Mouse (Mus musculus): Measurements from ENCODE around the gene Spx. TPM values are rescaled to one million over a fixed set of nuclear protein-coding genes. Genes with fewer than 3 reads are reported as not detected.

Gene Spx
- polyA plus RNA-seq (2012; rRNA removed) = 9.7 and 13.7 TPM in 2 replicates

GRCm38 (mm10) chr6:142412906-142413491 lies at the start of gene Spx:
TSS of gene Spx (plus strand) at chr6:142413441.
- TF ChIP-seq CTCF (IDR thresholded peaks at IDR 0.05; ENCODE audit: borderline replicate concordance, extremely low read depth, insufficient read depth, insufficient read length) = no peak
- TF ChIP-seq POLR2A (IDR thresholded peaks at IDR 0.05; ENCODE audit: borderline replicate concordance, extremely low read depth, insufficient read depth, insufficient read length, poor library complexity, severe bottlenecking) = no peak

GRCm38 (mm10) chr6:142365742-142366472 lies 47.3 kb upstream of the Spx start:
- TF ChIP-seq CTCF (IDR thresholded peaks at IDR 0.05; ENCODE audit: borderline replicate concordance, extremely low read depth, insufficient read depth, insufficient read length) = no peak
- DNase-seq (ENCODE audit: low read depth) = no peak

More at GRCm38 (mm10) chr6:142412906-142413491, at the start of gene Spx:
- no peak for DNase-seq (ENCODE audit: low read depth)

GRCm38 (mm10) chr6:142366473-142367018 lies 46.7 kb upstream of the Spx start:
- no peak for DNase-seq (ENCODE audit: low read depth)
- TF ChIP-seq POLR2A (IDR thresholded peaks at IDR 0.05; ENCODE audit: borderline replicate concordance, extremely low read depth, insufficient read depth, insufficient read length, poor library complexity, severe bottlenecking) = no peak
- TF ChIP-seq CTCF (IDR thresholded peaks at IDR 0.05; ENCODE audit: borderline replicate concordance, extremely low read depth, insufficient read depth, insufficient read length) = no peak

GRCm38 (mm10) chr6:142367565-142367964 lies 45.7 kb upstream of the Spx start:
- DNase-seq (ENCODE audit: low read depth) = no peak
- TF ChIP-seq CTCF (IDR thresholded peaks at IDR 0.05; ENCODE audit: borderline replicate concordance, extremely low read depth, insufficient read depth, insufficient read length) (no peak), POLR2A (IDR thresholded peaks at IDR 0.05; ENCODE audit: borderline replicate concordance, extremely low read depth, insufficient read depth, insufficient read length, poor library complexity, severe bottlenecking) (no peak)

GRCm38 (mm10) chr6:142369568-142369967 lies 43.7 kb upstream of the Spx start:
- TF ChIP-seq POLR2A (IDR thresholded peaks at IDR 0.05; ENCODE audit: borderline replicate concordance, extremely low read depth, insufficient read depth, insufficient read length, poor library complexity, severe bottlenecking) (no peak), CTCF (IDR thresholded peaks at IDR 0.05; ENCODE audit: borderline replicate concordance, extremely low read depth, insufficient read depth, insufficient read length) (no peak)
- DNase-seq (ENCODE audit: low read depth) = no peak

- DNase-seq (ENCODE audit: low read depth) = no peak
- no peak for TF ChIP-seq POLR2A (IDR thresholded peaks at IDR 0.05; ENCODE audit: borderline replicate concordance, extremely low read depth, insufficient read depth, insufficient read length, poor library complexity, severe bottlenecking)
- TF ChIP-seq CTCF (IDR thresholded peaks at IDR 0.05; ENCODE audit: borderline replicate concordance, extremely low read depth, insufficient read depth, insufficient read length) = no peak
These were observed 36.2 kb upstream of the Spx start for GRCm38 (mm10) chr6:142377081-142377480.

- DNase-seq (ENCODE audit: low read depth) = no peak
- no peak for TF ChIP-seq CTCF (IDR thresholded peaks at IDR 0.05; ENCODE audit: borderline replicate concordance, extremely low read depth, insufficient read depth, insufficient read length)
- no peak for TF ChIP-seq POLR2A (IDR thresholded peaks at IDR 0.05; ENCODE audit: borderline replicate concordance, extremely low read depth, insufficient read depth, insufficient read length, poor library complexity, severe bottlenecking)
These were observed 34.5 kb upstream of the Spx start for GRCm38 (mm10) chr6:142378576-142379330.

GRCm38 (mm10) chr6:142379961-142380360 lies 33.3 kb upstream of the Spx start:
- no peak for DNase-seq (ENCODE audit: low read depth)
- TF ChIP-seq CTCF (IDR thresholded peaks at IDR 0.05; ENCODE audit: borderline replicate concordance, extremely low read depth, insufficient read depth, insufficient read length) (no peak), POLR2A (IDR thresholded peaks at IDR 0.05; ENCODE audit: borderline replicate concordance, extremely low read depth, insufficient read depth, insufficient read length, poor library complexity, severe bottlenecking) (no peak)

GRCm38 (mm10) chr6:142381615-142382014 lies 31.6 kb upstream of the Spx start:
- no peak for TF ChIP-seq POLR2A (IDR thresholded peaks at IDR 0.05; ENCODE audit: borderline replicate concordance, extremely low read depth, insufficient read depth, insufficient read length, poor library complexity, severe bottlenecking)
- no peak for TF ChIP-seq CTCF (IDR thresholded peaks at IDR 0.05; ENCODE audit: borderline replicate concordance, extremely low read depth, insufficient read depth, insufficient read length)
- DNase-seq (ENCODE audit: low read depth) = no peak

GRCm38 (mm10) chr6:142384521-142384920 lies 28.7 kb upstream of the Spx start:
- no peak for DNase-seq (ENCODE audit: low read depth)
- TF ChIP-seq CTCF (IDR thresholded peaks at IDR 0.05; ENCODE audit: borderline replicate concordance, extremely low read depth, insufficient read depth, insufficient read length) = no peak
- no peak for TF ChIP-seq POLR2A (IDR thresholded peaks at IDR 0.05; ENCODE audit: borderline replicate concordance, extremely low read depth, insufficient read depth, insufficient read length, poor library complexity, severe bottlenecking)

GRCm38 (mm10) chr6:142386285-142387010 lies 26.8 kb upstream of the Spx start:
- TF ChIP-seq CTCF (IDR thresholded peaks at IDR 0.05; ENCODE audit: borderline replicate concordance, extremely low read depth, insufficient read depth, insufficient read length) = no peak
- TF ChIP-seq POLR2A (IDR thresholded peaks at IDR 0.05; ENCODE audit: borderline replicate concordance, extremely low read depth, insufficient read depth, insufficient read length, poor library complexity, severe bottlenecking) = no peak
- DNase-seq (ENCODE audit: low read depth) = no peak

Measured in brain, embryonic 14.5 days (tissue).